Mouse (Mus musculus) lung, postnatal 0 days (tissue): ENCODE measurements at regions not wholly inside any gene's neighbourhood (a gene's known extent, or its start where the extent isn't known, plus 50 kb on each side); places are given as distances from the start of the nearest gene placed in this dataset.

Source experiments
- ATAC-seq: fragments of 200-750 bp; cut with Nextera tagmentation; 2 replicates; pipeline ENCODE4 v1.8.0; 2017; ENCODE audit warnings: moderate library complexity
- DNase-seq: peaks from one replicate; pipeline ENCODE4 v3.0.0-alpha.2; 2016; ENCODE audit warnings: low spot score
- H3K27ac ChIP-seq: fragments of 300-500 bp; sonication (generic); 2 replicates; pipeline ENCODE4 v1.5.1; 2014; ENCODE audit warnings: antibody characterized with exemption, mild to moderate bottlenecking, low read length, mixed read lengths
- H3K27me3 ChIP-seq: fragments of 300-500 bp; sonication (generic); replicated peaks from 2 replicates; pipeline ENCODE4 v1.6.1; 2014; ENCODE audit warnings: low read length, mixed read lengths; ENCODE audit not compliant: insufficient read depth
- H3K36me3 ChIP-seq: fragments of 300-500 bp; sonication (generic); 2 replicates; pipeline ENCODE4 v1.6.1; 2014; ENCODE audit warnings: low read length, mixed read lengths; ENCODE audit not compliant: insufficient read depth
- H3K4me1 ChIP-seq: fragments of 300-500 bp; sonication (generic); 2 replicates; pipeline ENCODE4 v1.6.1; 2014; ENCODE audit warnings: antibody characterized with exemption, low read depth, low read length, mixed read lengths; ENCODE audit not compliant: insufficient read depth
- H3K4me2 ChIP-seq: fragments of 300-500 bp; sonication (generic); replicated peaks from 2 replicates; pipeline ENCODE4 v1.6.1; 2014; ENCODE audit warnings: low read depth, mild to moderate bottlenecking, low read length, moderate library complexity, mixed read lengths
- H3K4me3 ChIP-seq: fragments of 300-500 bp; sonication (generic); 2 replicates; pipeline ENCODE4 v1.5.1; 2014; ENCODE audit warnings: low read depth, low read length
- H3K9ac ChIP-seq: fragments of 300-500 bp; sonication (generic); replicated peaks from 2 replicates; pipeline ENCODE4 v1.6.1; 2014; ENCODE audit warnings: low read depth, mild to moderate bottlenecking
- H3K9me3 ChIP-seq: fragments of 300-500 bp; sonication (generic); 2 replicates; pipeline ENCODE4 v1.6.1; 2016; ENCODE audit warnings: low read length, mixed read lengths
- CTCF ChIP-seq: IDR thresholded peaks from 2 replicates; pipeline ENCODE4 v1.5.1; 2016; ENCODE audit warnings: antibody characterized with exemption, mild to moderate bottlenecking
- EP300 ChIP-seq: IDR thresholded peaks from 2 replicates; pipeline ENCODE4 v1.6.1; 2016; ENCODE audit warnings: antibody characterized with exemption, mild to moderate bottlenecking, control low read depth
- WGBS: fragments of 180-500 bp; shearing (Covaris S2); extraction: QIAGEN DNeasy Blood & Tissue Kit; methylation state at CpG from one replicate; pipeline ENCODE4 v1.1.7; 2014; 5-methylcytosine and 5-hydroxymethylcytosine counted together

GRCm38 (mm10) chr7:136807968-136808367, 86.4 kb upstream of the Mgmt start:
- no peaks in the 10 kb centered on the region for H3K36me3 ChIP-seq
- H3K4me3 ChIP-seq: no peak overlapping the region
- no peak for DNase-seq
- no peak overlapping the region for H3K9ac ChIP-seq
- H3K27ac ChIP-seq: no peak overlapping the region
- H3K27me3 ChIP-seq: no peaks in the 10 kb centered on the region
- ATAC-seq: no peak
- H3K4me1 ChIP-seq: no peaks in the 10 kb centered on the region
- H3K4me2 ChIP-seq: no peak overlapping the region
- H3K9me3 ChIP-seq: no peaks in the 10 kb centered on the region
- TF ChIP-seq EP300: no peak
- peak; percentile 23; the same call in 1 of the 2 replicates for TF ChIP-seq CTCF

- Histone ChIP-seq H3K4me1 (no peaks in the 10 kb centered on the region), H3K4me3 (no peak overlapping the region), H3K9ac (no peak overlapping the region), H3K27ac (no peak overlapping the region), H3K4me2 (no peak overlapping the region), H3K9me3 (no peaks in the 10 kb centered on the region), H3K36me3 (no peaks in the 10 kb centered on the region), H3K27me3 (no peaks in the 10 kb centered on the region)
- ATAC-seq (no peak), DNase-seq (no peak)
- 56% methylated on average over 8 of the region's 8 CpGs for WGBS
- TF ChIP-seq EP300 (no peak), CTCF (no peak)
These were observed 84.8 kb upstream of the Mgmt start for GRCm38 (mm10) chr7:136809576-136809975.

- Histone ChIP-seq H3K4me3 (no peak overlapping the region), H3K27ac (no peak overlapping the region), H3K4me2 (no peak overlapping the region), H3K36me3 (no peaks in the 10 kb centered on the region), H3K4me1 (no peaks in the 10 kb centered on the region), H3K9me3 (no peaks in the 10 kb centered on the region), H3K9ac (no peak overlapping the region), H3K27me3 (no peaks in the 10 kb centered on the region)
- ATAC-seq (no peak), DNase-seq (no peak)
- WGBS: 80% methylated on average over 9 of the region's 9 CpGs
- TF ChIP-seq EP300 (no peak), CTCF (no peak)
These were observed 80.6 kb upstream of the Mgmt start for GRCm38 (mm10) chr7:136813691-136814325.

- WGBS: 58% methylated on average over 6 of the region's 6 CpGs
- H3K9ac ChIP-seq: no peak overlapping the region
- ATAC-seq (no peak), DNase-seq (no peak)
- TF ChIP-seq CTCF (no peak), EP300 (no peak)
- H3K4me3 ChIP-seq: no peak overlapping the region
- no peaks in the 10 kb centered on the region for H3K27me3 ChIP-seq
- no peaks in the 10 kb centered on the region for H3K36me3 ChIP-seq
- no peak overlapping the region for H3K27ac ChIP-seq
- no peaks in the 10 kb centered on the region for H3K4me1 ChIP-seq
- no peaks in the 10 kb centered on the region for H3K9me3 ChIP-seq
- H3K4me2 ChIP-seq: no peak overlapping the region
These were observed 79.7 kb upstream of the Mgmt start for GRCm38 (mm10) chr7:136814751-136815150.

- DNase-seq (no peak), ATAC-seq (no peak)
- TF ChIP-seq EP300: no peak
- Histone ChIP-seq H3K4me1 (no peaks in the 10 kb centered on the region), H3K4me2 (no peak overlapping the region), H3K27me3 (0 out of 2 replicates have a peak, but pooled peaks cover under 1% of the 10 kb centered on the region), H3K4me3 (no peak overlapping the region), H3K9me3 (no peaks in the 10 kb centered on the region), H3K27ac (no peak overlapping the region), H3K9ac (no peak overlapping the region), H3K36me3 (no peaks in the 10 kb centered on the region)
- WGBS: 38% methylated on average over 4 of the region's 4 CpGs
These were observed 74.1 kb upstream of the Mgmt start for GRCm38 (mm10) chr7:136820291-136820690.

GRCm38 (mm10) chr7:136825647-136826046, 68.8 kb upstream of the Mgmt start:
- Histone ChIP-seq H3K4me3 (no peak overlapping the region), H3K4me2 (no peak overlapping the region), H3K27me3 (peaks cover 7% of the 10 kb centered on the region), H3K27ac (no peak overlapping the region), H3K4me1 (no peaks in the 10 kb centered on the region), H3K9ac (no peak overlapping the region), H3K9me3 (no peaks in the 10 kb centered on the region), H3K36me3 (no peaks in the 10 kb centered on the region)
- TF ChIP-seq CTCF (no peak), EP300 (no peak)
- 15% methylated on average over 16 of the region's 16 CpGs for WGBS
- no peak for DNase-seq
- no peak for ATAC-seq
